Mouse (Mus musculus): Measurements from ENCODE around the gene Zcchc24. TPM values are rescaled to one million over a fixed set of nuclear protein-coding genes. Genes with fewer than 3 reads are reported as not detected.

The Zcchc24 gene
- polyA plus RNA-seq, 1 experiment from 2014 or later, result 19.5 TPM

DNA sequence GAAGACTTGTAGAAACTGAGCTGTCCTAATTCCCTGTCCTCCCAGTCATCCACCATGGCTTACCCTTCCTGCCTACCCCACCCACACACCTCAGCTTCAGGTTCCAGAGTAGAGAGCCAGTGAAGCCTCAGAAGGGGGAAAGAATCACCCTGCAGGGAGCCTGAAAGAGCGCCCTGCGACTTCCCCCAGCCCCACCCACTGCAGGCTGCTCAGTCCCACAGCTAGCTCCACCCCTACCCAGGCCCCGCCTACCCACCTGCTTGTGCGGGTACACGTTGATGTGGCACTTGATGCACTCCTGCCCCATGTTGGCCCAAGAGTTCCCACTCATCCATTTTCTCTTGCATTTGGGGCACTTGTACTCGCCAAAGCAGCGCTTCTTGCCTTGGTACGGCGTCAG, 49.5 kb downstream of the Zcchc24 start:
- Histone ChIP-seq H3K4me2 (ENCODE audit: low read depth, low read length) (no peak overlapping the region), H3K4me3 (ENCODE audit: low read length) (no peak overlapping the region), H3K9me3 (replicated peaks; ENCODE audit: control insufficient read depth, low read length) (no peaks in the 10 kb centered on the region), H3K9ac (ENCODE audit: low read length) (no peak overlapping the region), H3K27me3 (ENCODE audit: control insufficient read depth, insufficient read depth, low read length) (no peaks in the 10 kb centered on the region), H3K36me3 (ENCODE audit: control insufficient read depth, insufficient read depth) (peaks cover 28% of the 10 kb centered on the region), H3K4me1 (ENCODE audit: control insufficient read depth, insufficient read depth, low read length) (peaks cover 20% of the 10 kb centered on the region), H3K27ac (ENCODE audit: low read length) (no peak overlapping the region; the same call in 1 of the 2 replicates)
- 0 out of 2 replicates have a peak, but pooled peaks have one; percentile 29 for ATAC-seq (replicated peaks; ENCODE audit: extremely low read depth, insufficient read depth, low FRiP score)
- WGBS, result 62% methylated on average over 9 of the region's 9 CpGs

- H3K27me3 ChIP-seq (ENCODE audit: control insufficient read depth, insufficient read depth, low read length), result no peaks in the 10 kb centered on the region
- H3K4me1 ChIP-seq (ENCODE audit: control insufficient read depth, insufficient read depth, low read length), result peaks cover 17% of the 10 kb centered on the region
- peak; percentile 64 for ATAC-seq (replicated peaks; ENCODE audit: extremely low read depth, insufficient read depth, low FRiP score)
- H3K4me3 ChIP-seq (ENCODE audit: low read length), result no peak overlapping the region
- no peak overlapping the region for H3K4me2 ChIP-seq (ENCODE audit: low read depth, low read length)
- H3K27ac ChIP-seq (ENCODE audit: low read length), result peak overlapping the region; percentile 33
- H3K36me3 ChIP-seq (ENCODE audit: control insufficient read depth, insufficient read depth), result peaks cover 28% of the 10 kb centered on the region
- no peak overlapping the region for H3K9ac ChIP-seq (ENCODE audit: low read length)
- WGBS, result 0% methylated on average over 2 of the region's 2 CpGs
- no peaks in the 10 kb centered on the region for H3K9me3 ChIP-seq (replicated peaks; ENCODE audit: control insufficient read depth, low read length)
Observed at GRCm38 (mm10) chr14:25718471-25718870, 50.4 kb downstream of the Zcchc24 start.

DNA sequence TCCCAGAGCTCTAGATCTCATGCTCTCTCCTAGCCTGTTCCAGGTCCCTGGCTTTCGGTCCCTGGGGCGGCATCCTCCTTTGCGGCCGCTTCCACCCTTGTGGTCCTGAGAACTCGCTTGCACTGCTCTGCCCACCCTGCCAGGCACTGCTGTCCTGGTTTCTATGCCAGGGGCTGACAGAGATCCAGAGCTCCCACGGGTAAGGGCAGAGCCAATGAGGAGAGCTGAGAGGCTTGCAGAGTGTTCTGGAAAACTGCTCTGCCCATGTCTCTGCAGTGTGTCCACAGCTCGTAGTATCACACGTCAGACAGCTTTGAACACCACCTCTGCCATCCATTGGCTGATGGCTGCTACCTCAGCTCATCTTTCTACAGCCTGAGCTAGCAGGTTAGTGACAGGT, 51.1 kb downstream of the Zcchc24 start:
- Histone ChIP-seq H3K4me1 (ENCODE audit: control insufficient read depth, insufficient read depth, low read length) (peaks cover 17% of the 10 kb centered on the region), H3K4me2 (ENCODE audit: low read depth, low read length) (no peak overlapping the region), H3K27ac (ENCODE audit: low read length) (peak overlapping the region; percentile 24), H3K9me3 (replicated peaks; ENCODE audit: control insufficient read depth, low read length) (no peaks in the 10 kb centered on the region), H3K9ac (ENCODE audit: low read length) (no peak overlapping the region), H3K36me3 (ENCODE audit: control insufficient read depth, insufficient read depth) (peaks cover 28% of the 10 kb centered on the region), H3K27me3 (ENCODE audit: control insufficient read depth, insufficient read depth, low read length) (no peaks in the 10 kb centered on the region), H3K4me3 (ENCODE audit: low read length) (no peak overlapping the region)
- 75% methylated on average over 8 of the region's 8 CpGs for WGBS
- no peak for ATAC-seq (replicated peaks; ENCODE audit: extremely low read depth, insufficient read depth, low FRiP score)

DNA sequence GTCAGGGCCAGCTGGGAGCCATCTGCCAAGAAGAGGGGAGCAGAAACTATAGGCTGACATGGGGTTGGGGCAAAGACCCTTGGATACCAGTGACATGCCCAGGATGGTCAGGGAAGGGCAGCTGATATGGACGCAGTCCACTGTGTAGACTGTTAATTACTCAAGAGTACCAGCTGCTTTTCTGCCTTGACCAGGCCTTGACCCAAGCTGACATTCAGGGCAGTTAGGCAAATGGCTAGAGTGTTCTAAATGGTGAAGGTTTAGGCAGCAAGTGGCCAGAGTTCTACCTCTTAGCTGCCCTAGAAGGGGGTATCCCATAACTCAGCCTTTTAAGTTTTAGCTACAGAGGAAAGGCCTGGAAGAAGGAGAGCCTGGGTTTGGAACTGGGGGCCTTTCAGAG, 52.3 kb downstream of the Zcchc24 start:
- Histone ChIP-seq H3K4me1 (ENCODE audit: control insufficient read depth, insufficient read depth, low read length) (peaks cover 23% of the 10 kb centered on the region), H3K27ac (ENCODE audit: low read length) (no peak overlapping the region), H3K27me3 (ENCODE audit: control insufficient read depth, insufficient read depth, low read length) (no peaks in the 10 kb centered on the region), H3K4me3 (ENCODE audit: low read length) (no peak overlapping the region), H3K4me2 (ENCODE audit: low read depth, low read length) (no peak overlapping the region), H3K36me3 (ENCODE audit: control insufficient read depth, insufficient read depth) (peaks cover 28% of the 10 kb centered on the region), H3K9ac (ENCODE audit: low read length) (no peak overlapping the region), H3K9me3 (replicated peaks; ENCODE audit: control insufficient read depth, low read length) (no peaks in the 10 kb centered on the region)
- ATAC-seq (replicated peaks; ENCODE audit: extremely low read depth, insufficient read depth, low FRiP score), result no peak
- 79% methylated on average over 1 of the region's 1 CpGs for WGBS

- H3K4me1 ChIP-seq (ENCODE audit: control insufficient read depth, insufficient read depth, low read length), result peaks cover 47% of the 10 kb centered on the region
- 33% methylated on average over 4 of the region's 4 CpGs for WGBS
Observed at GRCm38 (mm10) chr14:25713443-25713842, 55.4 kb downstream of the Zcchc24 start.

DNA sequence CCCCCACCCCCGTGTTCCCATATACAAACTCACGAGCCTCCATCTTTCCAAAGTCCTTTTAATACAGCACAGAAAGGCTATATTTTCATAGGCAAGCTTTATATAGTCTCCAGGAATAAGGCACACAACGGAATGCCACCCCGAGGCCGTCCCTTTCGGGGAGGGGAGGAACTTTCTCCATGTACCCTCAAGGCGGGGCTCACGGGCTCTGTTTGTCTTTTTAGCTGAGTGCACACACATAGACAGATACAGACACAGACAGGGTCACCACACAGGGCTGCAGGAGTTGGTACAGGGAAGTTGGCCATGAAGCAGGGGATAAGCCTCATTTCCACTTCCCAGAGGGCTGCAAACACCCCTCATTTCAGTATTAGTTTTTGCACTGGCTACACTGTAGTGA, 57.2 kb downstream of the Zcchc24 start:
- peak overlapping the region; percentile 47; the same call in 1 of the 2 replicates for H3K9ac ChIP-seq (ENCODE audit: low read length)
- peak; percentile 12 for ATAC-seq (replicated peaks; ENCODE audit: extremely low read depth, insufficient read depth, low FRiP score)
- H3K27ac ChIP-seq (ENCODE audit: low read length), result peak overlapping the region; percentile 94
- H3K9me3 ChIP-seq (replicated peaks; ENCODE audit: control insufficient read depth, low read length), result no peaks in the 10 kb centered on the region
- peaks cover 16% of the 10 kb centered on the region for H3K36me3 ChIP-seq (ENCODE audit: control insufficient read depth, insufficient read depth)
- H3K4me1 ChIP-seq (ENCODE audit: control insufficient read depth, insufficient read depth, low read length), result peaks cover 48% of the 10 kb centered on the region
- H3K4me3 ChIP-seq (ENCODE audit: low read length), result no peak overlapping the region
- no peaks in the 10 kb centered on the region for H3K27me3 ChIP-seq (ENCODE audit: control insufficient read depth, insufficient read depth, low read length)
- peak overlapping the region; percentile 16; the same call in 1 of the 2 replicates for H3K4me2 ChIP-seq (ENCODE audit: low read depth, low read length)
- 37% methylated on average over 8 of the region's 8 CpGs for WGBS

More at GRCm38 (mm10) chr14:25713443-25713842, 55.4 kb downstream of the Zcchc24 start:
- Histone ChIP-seq H3K4me2 (ENCODE audit: low read depth, low read length) (no peak overlapping the region), H3K9ac (ENCODE audit: low read length) (peak overlapping the region; percentile 15; the same call in 1 of the 2 replicates), H3K9me3 (replicated peaks; ENCODE audit: control insufficient read depth, low read length) (no peaks in the 10 kb centered on the region), H3K36me3 (ENCODE audit: control insufficient read depth, insufficient read depth) (peaks cover 16% of the 10 kb centered on the region), H3K4me3 (ENCODE audit: low read length) (no peak overlapping the region), H3K27me3 (ENCODE audit: control insufficient read depth, insufficient read depth, low read length) (no peaks in the 10 kb centered on the region), H3K27ac (ENCODE audit: low read length) (no peak overlapping the region; the same call in 1 of the 2 replicates)
- ATAC-seq (replicated peaks; ENCODE audit: extremely low read depth, insufficient read depth, low FRiP score), result no peak

- no peak overlapping the region; the same call in 1 of the 2 replicates for H3K4me2 ChIP-seq (ENCODE audit: low read depth, low read length)
- peaks cover 48% of the 10 kb centered on the region for H3K4me1 ChIP-seq (ENCODE audit: control insufficient read depth, insufficient read depth, low read length)
Observed at GRCm38 (mm10) chr14:25711177-25711576, 57.7 kb downstream of the Zcchc24 start.

DNA sequence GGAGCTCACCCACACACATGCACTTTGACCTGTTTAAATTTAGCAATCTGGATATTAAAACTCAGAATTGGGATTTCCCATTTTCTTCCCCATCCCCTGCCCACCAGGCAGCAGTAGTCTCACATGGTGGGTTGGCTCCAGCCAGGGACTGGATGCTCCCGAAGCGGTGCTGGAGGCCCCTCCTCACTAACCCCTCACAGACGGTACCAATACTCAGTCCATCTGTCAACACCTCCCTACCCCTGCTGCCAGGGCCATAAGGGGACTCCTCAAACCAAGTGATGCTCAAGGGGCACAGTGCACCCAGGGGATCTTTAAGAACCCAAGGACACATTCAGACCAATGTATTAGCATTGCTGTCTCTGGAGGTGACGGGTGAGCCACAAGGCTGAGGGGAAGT, 58.2 kb downstream of the Zcchc24 start:
- H3K4me3 ChIP-seq (ENCODE audit: low read length), result no peak overlapping the region
- H3K4me2 ChIP-seq (ENCODE audit: low read depth, low read length), result no peak overlapping the region
- peaks cover 10% of the 10 kb centered on the region; the same call in 1 of the 2 replicates for H3K36me3 ChIP-seq (ENCODE audit: control insufficient read depth, insufficient read depth)
- no peaks in the 10 kb centered on the region for H3K27me3 ChIP-seq (ENCODE audit: control insufficient read depth, insufficient read depth, low read length)
- WGBS, result 26% methylated on average over 4 of the region's 4 CpGs
- peaks cover 48% of the 10 kb centered on the region for H3K4me1 ChIP-seq (ENCODE audit: control insufficient read depth, insufficient read depth, low read length)
- H3K9me3 ChIP-seq (replicated peaks; ENCODE audit: control insufficient read depth, low read length), result no peaks in the 10 kb centered on the region
- ATAC-seq (replicated peaks; ENCODE audit: extremely low read depth, insufficient read depth, low FRiP score), result 0 out of 2 replicates have a peak, but pooled peaks have one; percentile 6
- peak overlapping the region; percentile 94 for H3K27ac ChIP-seq (ENCODE audit: low read length)
- peak overlapping the region; percentile 58 for H3K9ac ChIP-seq (ENCODE audit: low read length)

More at GRCm38 (mm10) chr14:25711177-25711576, 57.7 kb downstream of the Zcchc24 start:
- no peak overlapping the region for H3K4me3 ChIP-seq (ENCODE audit: low read length)
- no peaks in the 10 kb centered on the region for H3K27me3 ChIP-seq (ENCODE audit: control insufficient read depth, insufficient read depth, low read length)
- peak overlapping the region; percentile 58; the same call in 1 of the 2 replicates for H3K9ac ChIP-seq (ENCODE audit: low read length)
- ATAC-seq (replicated peaks; ENCODE audit: extremely low read depth, insufficient read depth, low FRiP score), result peak; percentile 79
- H3K27ac ChIP-seq (ENCODE audit: low read length), result peak overlapping the region; percentile 94
- H3K36me3 ChIP-seq (ENCODE audit: control insufficient read depth, insufficient read depth), result peaks cover 15% of the 10 kb centered on the region
- H3K9me3 ChIP-seq (replicated peaks; ENCODE audit: control insufficient read depth, low read length), result no peaks in the 10 kb centered on the region
- 18% methylated on average over 7 of the region's 7 CpGs for WGBS

DNA sequence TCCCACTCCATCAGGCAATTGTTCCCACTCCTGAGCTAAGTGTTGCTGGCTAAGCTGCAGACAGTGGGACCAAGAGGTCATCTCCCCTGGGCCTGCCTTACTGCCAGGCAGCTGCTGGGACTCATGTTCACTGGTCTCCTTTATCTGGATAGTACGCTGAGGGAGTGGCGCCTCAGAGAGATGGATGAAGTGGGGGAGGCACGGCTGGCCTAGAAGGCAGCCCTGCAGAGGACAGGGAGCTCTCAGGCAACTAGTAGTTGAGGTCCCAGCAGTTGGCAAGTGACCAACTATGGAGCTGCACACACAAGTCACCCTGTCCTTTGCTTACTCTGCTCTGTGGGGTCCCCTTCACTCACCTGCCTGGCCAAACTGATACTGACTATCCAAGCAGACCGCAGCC, 58.8 kb downstream of the Zcchc24 start:
- H3K4me3 ChIP-seq (ENCODE audit: low read length), result no peak overlapping the region
- peak overlapping the region; percentile 58 for H3K9ac ChIP-seq (ENCODE audit: low read length)
- 0 out of 2 replicates have a peak, but pooled peaks have one; percentile 10 for ATAC-seq (replicated peaks; ENCODE audit: extremely low read depth, insufficient read depth, low FRiP score)
- peak overlapping the region; percentile 94 for H3K27ac ChIP-seq (ENCODE audit: low read length)
- 12% methylated on average over 4 of the region's 4 CpGs for WGBS
- no peaks in the 10 kb centered on the region for H3K9me3 ChIP-seq (replicated peaks; ENCODE audit: control insufficient read depth, low read length)
- no peaks in the 10 kb centered on the region for H3K27me3 ChIP-seq (ENCODE audit: control insufficient read depth, insufficient read depth, low read length)
- H3K36me3 ChIP-seq (ENCODE audit: control insufficient read depth, insufficient read depth), result 0 out of 2 replicates have a peak, but pooled peaks cover 8% of the 10 kb centered on the region
- peaks cover 48% of the 10 kb centered on the region for H3K4me1 ChIP-seq (ENCODE audit: control insufficient read depth, insufficient read depth, low read length)
- no peak overlapping the region for H3K4me2 ChIP-seq (ENCODE audit: low read depth, low read length)
